Mouse (Mus musculus): Measurements from ENCODE around the gene Gm45140. TPM values are rescaled to one million over a fixed set of nuclear protein-coding genes. Genes with fewer than 3 reads are reported as not detected.

Gene Gm45140
- total and polyA plus RNA-seq, 3 experiments, result 4.3 to 25.7 (median 13.0) TPM

GRCm38 (mm10) chr6:87788896-87789587 is 46.6 kb downstream of the Gm45140 start:
- H3K27me3 ChIP-seq (replicated peaks), result no peaks in the 10 kb centered on the region
- DNase-seq (ENCODE audit: extremely low read depth), result no peak
- in situ Hi-C loops (cut with MboI; ENCODE audit: low pct_ligation_motif_present, low pct_unique_long_range_greater_than_20kb, low sequenced_read_pairs) (no loop called here), dilution Hi-C loops (cut with MboI; ENCODE audit: extremely low pct_ligation_motif_present, extremely low pct_unique_long_range_greater_than_20kb, low sequenced_read_pairs) (no loop called here)
- no peaks in the 10 kb centered on the region for H3K9me3 ChIP-seq (replicated peaks; ENCODE audit: low read length)
- H3K79me2 ChIP-seq (replicated peaks; ENCODE audit: control insufficient read depth, extremely low read depth, insufficient read depth, poor library complexity, severe bottlenecking), result no peaks in the 10 kb centered on the region
- TF ChIP-seq SMC3 (IDR thresholded peaks at IDR 0.05; ENCODE audit: low read depth, low read length), result no peak
- no peak for TF ChIP-seq ZKSCAN1 (IDR thresholded peaks at IDR 0.05; ENCODE audit: borderline replicate concordance, low read depth, low read length)
- no peak for TF ChIP-seq MEF2A (IDR thresholded peaks at IDR 0.05; ENCODE audit: borderline replicate concordance, low read depth, low read length)
- TF ChIP-seq USF1 (IDR thresholded peaks at IDR 0.05; ENCODE audit: low read depth, low read length), result no peak
- TF ChIP-seq ETS1 (conservative IDR thresholded peaks at IDR 0.05; ENCODE audit: low read depth, low read length), result no peak
- TF ChIP-seq POLR2A (IDR thresholded peaks at IDR 0.05; ENCODE audit: low read depth, low read length), result 0 out of 2 replicates have a peak, but pooled peaks have one; percentile 16
- no peak for TF ChIP-seq ZMIZ1 (IDR thresholded peaks at IDR 0.05; ENCODE audit: low read depth, low read length)
- H3K4me3 ChIP-seq (replicated peaks in 1 of 3; ENCODE audit: low read depth in 2 of 3, low read length in 2 of 3, poor library complexity in 1 of 3), result no peak overlapping the region
- peaks cover 31 to 49% of the 10 kb centered on the region in 2 experiments for H3K36me3 ChIP-seq (replicated peaks in 1 of 2; ENCODE audit: control insufficient read depth in 1 of 2, insufficient read depth in 1 of 2, low read length in 1 of 2)
- H3K9ac ChIP-seq (ENCODE audit: insufficient read depth, low read depth), result no peak overlapping the region
- no peak overlapping the region for H3K4me2 ChIP-seq (ENCODE audit: insufficient read depth, low read depth, poor library complexity, severe bottlenecking)
- no peak overlapping the region for H3K27ac ChIP-seq (ENCODE audit: insufficient read depth, low read depth)
- no peaks in the 10 kb centered on the region for H3K4me1 ChIP-seq (ENCODE audit: control insufficient read depth in 1 of 2, insufficient read depth in 2 of 2)

- no peak for TF ChIP-seq PAX5 (IDR thresholded peaks at IDR 0.05; ENCODE audit: low read length)
- TF ChIP-seq CHD1 (IDR thresholded peaks at IDR 0.05; ENCODE audit: low read depth, low read length), result no peak
- TF ChIP-seq SIN3A (IDR thresholded peaks at IDR 0.05; ENCODE audit: low read length), result no peak
- no peak for TF ChIP-seq TCF12 (IDR thresholded peaks at IDR 0.05; ENCODE audit: low read depth, low read length)
- no peak for TF ChIP-seq NRF1 (IDR thresholded peaks at IDR 0.05; ENCODE audit: low read depth, low read length)
- TF ChIP-seq ZC3H11A (IDR thresholded peaks at IDR 0.05; ENCODE audit: low read depth, low read length), result no peak
- TF ChIP-seq RCOR1 (conservative IDR thresholded peaks at IDR 0.05; ENCODE audit: low read depth, low read length), result no peak
- no peak for TF ChIP-seq USF2 (conservative IDR thresholded peaks at IDR 0.05; ENCODE audit: low read depth, low read length)
- TF ChIP-seq JUN (IDR thresholded peaks at IDR 0.05; ENCODE audit: insufficient read depth, low read depth, low read length), result no peak
- TF ChIP-seq NELFE (IDR thresholded peaks at IDR 0.05; ENCODE audit: low read depth, low read length), result no peak
- no peak for TF ChIP-seq USF1 (IDR thresholded peaks at IDR 0.05; ENCODE audit: low read depth, low read length)
- TF ChIP-seq MAFK (IDR thresholded peaks at IDR 0.05; ENCODE audit: insufficient replicate concordance, low read length), result no peak
- TF ChIP-seq EP300 (IDR thresholded peaks at IDR 0.05; ENCODE audit: low read length), result no peak
- TF ChIP-seq UBTF (IDR thresholded peaks at IDR 0.05; ENCODE audit: low read depth, low read length), result no peak
- TF ChIP-seq ZNF384 (IDR thresholded peaks at IDR 0.05; ENCODE audit: low read depth, low read length), result no peak
- TF ChIP-seq CTCF (conservative IDR thresholded peaks at IDR 0.05 in 1 of 2, IDR thresholded peaks at IDR 0.05 in 1 of 2; ENCODE audit: low read depth in 2 of 2, low read length in 2 of 2), result no peak
- TF ChIP-seq TBP (conservative IDR thresholded peaks at IDR 0.05; ENCODE audit: low read depth, low read length), result no peak
- TF ChIP-seq IRF4 (IDR thresholded peaks at IDR 0.05; ENCODE audit: low read depth, low read length), result no peak
- TF ChIP-seq ZKSCAN1 (IDR thresholded peaks at IDR 0.05; ENCODE audit: borderline replicate concordance, low read depth, low read length), result no peak
- TF ChIP-seq E2F4 (IDR thresholded peaks at IDR 0.05; ENCODE audit: insufficient replicate concordance, low read depth, low read length), result no peak
- DNase-seq (ENCODE audit: extremely low read depth), result no peak
- in situ Hi-C loops (cut with MboI; ENCODE audit: low pct_ligation_motif_present, low pct_unique_long_range_greater_than_20kb, low sequenced_read_pairs), result no loop called here
- no peak overlapping the region for H3K4me2 ChIP-seq (ENCODE audit: insufficient read depth, low read depth, poor library complexity, severe bottlenecking)
- H3K9me3 ChIP-seq (replicated peaks; ENCODE audit: low read length), result no peaks in the 10 kb centered on the region
- dilution Hi-C loops (cut with MboI; ENCODE audit: extremely low pct_ligation_motif_present, extremely low pct_unique_long_range_greater_than_20kb, low sequenced_read_pairs), result no loop called here
- no peaks in the 10 kb centered on the region for H3K4me1 ChIP-seq (ENCODE audit: control insufficient read depth in 1 of 2, insufficient read depth in 2 of 2)
- H3K36me3 ChIP-seq (replicated peaks in 1 of 2; ENCODE audit: control insufficient read depth in 1 of 2, insufficient read depth in 1 of 2, low read length in 1 of 2), result peaks cover 28 to 42% of the 10 kb centered on the region in 2 experiments
- no peaks in the 10 kb centered on the region for H3K27me3 ChIP-seq (replicated peaks)
- H3K4me3 ChIP-seq (replicated peaks in 1 of 3; ENCODE audit: low read depth in 2 of 3, low read length in 2 of 3, poor library complexity in 1 of 3), result no peak overlapping the region
- no peak overlapping the region for H3K9ac ChIP-seq (ENCODE audit: insufficient read depth, low read depth)
- no peaks in the 10 kb centered on the region for H3K79me2 ChIP-seq (replicated peaks; ENCODE audit: control insufficient read depth, extremely low read depth, insufficient read depth, poor library complexity, severe bottlenecking)
- no peak overlapping the region for H3K27ac ChIP-seq (ENCODE audit: insufficient read depth, low read depth)
These were observed 47.2 kb downstream of the Gm45140 start for GRCm38 (mm10) chr6:87788266-87788895.

Measured in CH12.LX (cell line).